Mouse (Mus musculus): ENCODE results near the gene Tmem132b.

DNA sequence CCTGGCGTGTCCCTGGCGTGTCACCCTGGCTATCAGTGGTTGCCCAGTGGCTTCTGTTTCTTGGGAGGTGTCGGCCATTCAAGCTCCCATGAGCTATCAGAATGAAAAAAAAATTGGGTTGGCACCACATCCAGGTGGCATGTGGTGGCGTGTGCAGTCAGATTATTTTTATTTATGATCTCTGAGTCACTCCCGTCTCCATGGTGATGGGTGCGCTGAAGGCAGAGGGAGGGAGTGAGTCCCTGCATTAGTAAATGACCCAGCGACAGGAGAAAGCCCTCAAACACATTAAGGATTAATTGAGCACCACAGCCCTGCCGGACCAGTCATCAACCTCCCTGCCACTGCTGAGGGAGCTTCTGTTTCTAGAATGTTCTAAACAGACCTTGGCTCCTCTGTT is 52.3 kb downstream of the Tmem132b start:
- TF ChIP-seq MYOG (IDR thresholded peaks at IDR 0.05; ENCODE audit: control insufficient read depth in 1 of 3, insufficient read depth in 1 of 3, insufficient read length in 2 of 3, low read depth in 2 of 3), result no peak
- TF ChIP-seq MYOD1 (IDR thresholded peaks at IDR 0.05; ENCODE audit: control insufficient read depth in 1 of 3, insufficient read length in 2 of 3, low read depth in 2 of 3), result no peak
- no peak for TF ChIP-seq POLR2A (IDR thresholded peaks at IDR 0.05; ENCODE audit: insufficient read length, low read depth)
- no peak for TF ChIP-seq E2F4 (IDR thresholded peaks at IDR 0.05; ENCODE audit: insufficient read depth)
- TF ChIP-seq MAX (IDR thresholded peaks at IDR 0.05; ENCODE audit: low read depth), result no peak
